Mouse (Mus musculus) hindbrain, embryonic 10.5 days (tissue): ENCODE data around the gene Fam219b. TPM values are rescaled to one million over a fixed set of nuclear protein-coding genes. Genes with fewer than 3 reads are reported as not detected.

Experiments used
- DNase-seq: peaks from one replicate; pipeline ENCODE4 v3.0.0-alpha.2; 2017; ENCODE audit warnings: low spot score
- H3K27ac ChIP-seq: fragments of 300-500 bp; sonication (generic); 2 replicates; pipeline ENCODE4 v1.5.1; 2016; ENCODE audit warnings: mild to moderate bottlenecking, moderate library complexity
- H3K27me3 ChIP-seq: fragments of 300-500 bp; sonication (generic); 2 replicates; pipeline ENCODE4 v1.6.1; 2016; ENCODE audit warnings: mild to moderate bottlenecking; ENCODE audit not compliant: poor library complexity, insufficient read depth, severe bottlenecking
- H3K36me3 ChIP-seq: fragments of 300-500 bp; sonication (generic); 2 replicates; pipeline ENCODE4 v1.6.1; 2016; ENCODE audit warnings: mild to moderate bottlenecking, moderate library complexity
- H3K4me1 ChIP-seq: fragments of 300-500 bp; sonication (generic); replicated peaks from 2 replicates; pipeline ENCODE4 v1.6.1; 2016; ENCODE audit warnings: mild to moderate bottlenecking
- H3K4me3 ChIP-seq: fragments of 300-500 bp; sonication (generic); 2 replicates; pipeline ENCODE4 v1.5.1; 2016; ENCODE audit warnings: mild to moderate bottlenecking, moderate library complexity
- H3K9me3 ChIP-seq: fragments of 300-500 bp; sonication (generic); 2 replicates; pipeline ENCODE4 v1.6.1; 2016; ENCODE audit warnings: mild to moderate bottlenecking, moderate library complexity
- WGBS: fragments of 180-500 bp; shearing (Covaris S2); methylation state at CpG from one replicate; pipeline ENCODE4 v1.1.7; 2016; 5-methylcytosine and 5-hydroxymethylcytosine counted together
- polyA plus RNA-seq: library from polyadenylated mRNA; unstranded; fragments of >200 nt; fragmentation: Nextera tagmentation; extraction: Ambion mirVana; gene quantifications from 2 replicates; pipeline ENCODE4 v1.2.1, GENCODE M21; 2016

The Fam219b gene
- polyA plus RNA-seq, 1 experiment from 2014 or later, result 16.1 TPM

DNA sequence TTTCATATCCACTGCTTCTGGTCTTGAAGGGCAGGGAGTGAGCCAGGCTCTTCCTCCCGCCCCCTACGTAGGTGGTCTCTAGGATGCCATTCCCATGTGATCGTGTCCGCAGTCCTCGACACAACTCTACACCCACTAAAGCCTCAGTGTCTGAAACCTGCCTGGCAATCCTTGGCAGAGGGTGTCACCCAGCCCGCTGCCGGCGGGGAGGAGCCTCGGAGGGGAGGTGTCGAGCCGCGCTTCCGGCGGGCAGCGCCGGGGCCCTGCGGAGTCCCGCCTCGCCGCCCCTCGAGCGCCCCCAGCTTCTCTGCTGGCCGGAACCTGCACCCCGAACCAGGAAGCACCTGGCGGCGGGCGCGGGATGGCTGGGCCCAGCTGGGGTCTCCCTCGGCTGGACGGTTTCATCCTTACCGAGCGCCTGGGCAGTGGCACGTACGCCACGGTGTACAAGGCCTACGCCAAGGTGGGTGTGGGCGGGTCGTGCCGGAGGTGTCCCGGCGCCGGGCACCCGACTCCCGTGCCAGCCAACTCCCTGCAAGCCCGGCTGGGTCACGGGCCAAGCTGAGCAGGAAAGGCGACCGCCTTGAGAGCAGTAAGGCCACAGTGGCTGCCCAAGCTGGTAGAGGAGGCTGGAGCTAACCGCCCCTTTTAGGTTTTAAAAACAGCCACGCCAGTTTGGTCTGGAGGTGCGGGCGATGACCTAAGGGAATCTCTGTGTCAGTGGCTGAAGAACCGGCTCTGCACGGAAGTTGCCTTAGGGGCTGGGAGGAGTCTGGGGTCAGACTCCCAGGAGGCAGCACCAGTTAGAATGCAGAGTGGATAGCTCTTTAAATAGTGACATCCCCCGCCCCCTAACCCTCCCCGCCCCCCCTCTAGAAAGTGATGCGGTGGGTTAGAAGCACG, 52.1 kb downstream of the Fam219b start, which contains the start of gene Ulk3:
Gene Ulk3, plus strand, starts transcription at position 229 of the 903 bp plus-strand sequence.
- WGBS, result under 1% methylated on average over 58 of the region's 58 CpGs
- Histone ChIP-seq H3K27ac (peak within 1 kb of the TSS; percentile 86), H3K27me3 (peaks cover 6% of the 10 kb centered on the region; the same call in 1 of the 2 replicates), H3K9me3 (no peaks in the 10 kb centered on the region), H3K36me3 (peaks cover 45% of the 10 kb centered on the region), H3K4me1 (peaks cover 51% of the 10 kb centered on the region), H3K4me3 (peak within 1 kb of the TSS; percentile 84)
- DNase-seq, result peak; percentile 70

DNA sequence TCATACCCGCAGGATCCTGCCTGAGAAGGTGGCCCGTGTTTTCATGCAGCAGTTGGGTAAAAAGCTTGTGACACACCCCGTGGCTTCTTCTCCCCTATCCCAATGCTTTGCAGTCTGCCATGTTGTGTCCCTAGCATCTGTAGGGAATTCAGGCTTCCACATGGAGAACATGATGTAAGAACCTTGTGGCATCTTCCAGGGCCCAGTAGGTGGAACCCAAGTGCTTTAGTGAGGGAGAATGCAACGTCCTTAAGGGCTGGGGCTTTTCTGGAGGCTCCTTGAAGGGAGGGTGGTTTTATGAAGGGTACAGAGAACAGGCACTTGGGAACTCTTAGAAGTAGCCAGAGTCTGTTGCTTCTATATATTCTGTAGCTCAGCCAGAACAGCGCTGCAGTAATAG, 53.4 kb downstream of the Fam219b start:
- H3K27ac ChIP-seq, result no peak overlapping the region
- WGBS, result 37% methylated on average over 5 of the region's 5 CpGs
- no peak overlapping the region for H3K4me3 ChIP-seq
- DNase-seq, result no peak
- H3K9me3 ChIP-seq, result no peaks in the 10 kb centered on the region
- H3K27me3 ChIP-seq, result peaks cover 6% of the 10 kb centered on the region; the same call in 1 of the 2 replicates
- peaks cover 42% of the 10 kb centered on the region for H3K36me3 ChIP-seq
- peaks cover 61% of the 10 kb centered on the region for H3K4me1 ChIP-seq

Other genes with a start within 250 kb of the Fam219b start
- gene Ppcdc, start 97.4 kb upstream of the Fam219b start, polyA plus RNA-seq, result 19.8 and 23.5 TPM in 2 replicates
- gene Scamp5, start 69.5 kb upstream of the Fam219b start, polyA plus RNA-seq, result 18.2 and 28.9 TPM in 2 replicates
- 2.5 and 9.7 TPM in 2 replicates for gene Rpp25, start 33.5 kb upstream of the Fam219b start, polyA plus RNA-seq
- gene Cox5a, start 16.3 kb upstream of the Fam219b start, polyA plus RNA-seq, result 712 and 781 TPM in 2 replicates
- gene Mpi, start 15.2 kb downstream of the Fam219b start, polyA plus RNA-seq, result 61.7 and 74.1 TPM in 2 replicates
- gene Scamp2, start 23.4 kb downstream of the Fam219b start, polyA plus RNA-seq, result 50.7 and 59.7 TPM in 2 replicates
- gene Ulk3, start 51.9 kb downstream of the Fam219b start, polyA plus RNA-seq, result 14.2 and 14.6 TPM in 2 replicates
- gene Cplx3, start 68.8 kb downstream of the Fam219b start, polyA plus RNA-seq, result 0.88 and 2.8 TPM in 2 replicates
- gene Lman1l, start 83.2 kb downstream of the Fam219b start, polyA plus RNA-seq, result not detected in 2 replicates
- 40.8 and 42.3 TPM in 2 replicates for gene Csk, start 116.1 kb downstream of the Fam219b start, polyA plus RNA-seq
- not detected in 2 replicates for gene Cyp1a2, start 146.2 kb downstream of the Fam219b start, polyA plus RNA-seq
- gene Cyp1a1, start 150.4 kb downstream of the Fam219b start, polyA plus RNA-seq, result not detected in 2 replicates
- gene Edc3, start 171.0 kb downstream of the Fam219b start, polyA plus RNA-seq, result 41.0 and 41.1 TPM in 2 replicates
- gene Clk3, start 228.3 kb downstream of the Fam219b start, polyA plus RNA-seq, result 90.7 and 105 TPM in 2 replicates